Comparison of ENCODE assay signal across 44 mouse cellular contexts in the genomic region with DNA sequence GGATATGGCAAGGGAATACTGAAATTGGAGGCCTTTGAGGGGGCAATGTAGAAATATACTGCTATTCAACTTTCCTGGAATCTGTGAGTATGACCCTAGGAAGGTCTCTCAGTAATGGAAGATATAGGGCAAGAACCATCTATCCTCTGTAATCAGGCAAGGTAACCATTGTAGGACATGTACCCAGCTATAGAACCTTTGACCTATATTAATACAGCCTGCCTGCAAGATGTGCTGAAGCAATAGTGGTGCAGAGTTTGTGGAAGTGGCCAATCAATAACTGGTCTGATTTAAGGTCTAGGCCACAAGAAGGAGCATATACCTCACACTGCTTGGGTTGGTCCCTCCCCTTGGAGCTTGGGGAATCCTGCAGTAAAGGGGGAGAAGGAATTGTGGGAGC. TPM values are rescaled to one million over a fixed set of nuclear protein-coding genes. Genes with fewer than 3 reads are reported as not detected.
"Had no signal": no experiment of that assay in that cellular context is flagged by ENCODE, and none has a peak within 500 bp of the region (broad histone marks: within the 10 kb centered on the region; RNA-seq: fewer than 3 reads in every experiment).

No protein-coding gene starts in this region.

- H3K9me3 ChIP-seq: heart, embryonic 10.5 days; heart, embryonic 12.5 days; heart, embryonic 13.5 days; heart, embryonic 15.5 days; hindbrain, embryonic 10.5 days; hindbrain, embryonic 12.5 days; hindbrain, embryonic 13.5 days; hindbrain, embryonic 15.5 days; intestine, embryonic 15.5 days; kidney, embryonic 15.5 days had no signal

- H3K27ac ChIP-seq: heart, adult 2 months; heart, embryonic 10.5 days; heart, embryonic 13.5 days; heart, embryonic 15.5 days; hindbrain, embryonic 10.5 days; hindbrain, embryonic 12.5 days; hindbrain, embryonic 13.5 days; hindbrain, embryonic 14.5 days; hindbrain, embryonic 15.5 days; hindbrain, postnatal 0 days; intestine, embryonic 15.5 days; kidney, embryonic 15.5 days; kidney, postnatal 0 days; layer of hippocampus, adult 2 months had no signal

- H3K4me1 ChIP-seq: heart, embryonic 10.5 days; heart, embryonic 12.5 days; heart, embryonic 13.5 days; heart, embryonic 15.5 days; hindbrain, embryonic 10.5 days; hindbrain, embryonic 12.5 days; hindbrain, embryonic 13.5 days; hindbrain, embryonic 15.5 days; intestine, embryonic 15.5 days had no signal

- H3K9ac ChIP-seq: heart, embryonic 12.5 days; heart, embryonic 13.5 days; heart, embryonic 15.5 days; hindbrain, embryonic 12.5 days; hindbrain, embryonic 13.5 days; hindbrain, embryonic 14.5 days; hindbrain, embryonic 15.5 days; intestine, embryonic 15.5 days; kidney, embryonic 15.5 days had no signal

- ATAC-seq: hindbrain, embryonic 16.5 days; hindbrain, postnatal 0 days; inflammation-experienced regulatory T-cells, adult 6 months; intestine, embryonic 15.5 days; intestine, embryonic 16.5 days; intestine, postnatal 0 days had no signal

- H3K36me3 ChIP-seq: heart, embryonic 15.5 days; hindbrain, embryonic 12.5 days had no signal

- DNase-seq: heart, adult 2 months; heart, postnatal 10 days; heart, postnatal 14 days; heart, postnatal 36 days; heart, postnatal 4 days; kidney, adult 11 months; kidney, adult 18-20 months; kidney, adult 2 months; kidney, adult 8-10 months; kidney, adult 9 months; kidney, postnatal 10 days; kidney, postnatal 14 days; kidney, postnatal 25 days; kidney, postnatal 36 days; kidney, postnatal 4 days; layer of hippocampus, adult 9-11 months had no signal

- H3K27me3 ChIP-seq: heart, embryonic 12.5 days; heart, embryonic 13.5 days; heart, embryonic 15.5 days; hindbrain, embryonic 12.5 days; hindbrain, embryonic 13.5 days; hindbrain, embryonic 15.5 days; intestine, embryonic 15.5 days; kidney, embryonic 15.5 days had no signal

- H3K4me2 ChIP-seq: heart, embryonic 11.5 days; heart, embryonic 12.5 days; heart, embryonic 13.5 days; heart, embryonic 15.5 days; hindbrain, embryonic 12.5 days; hindbrain, embryonic 13.5 days; hindbrain, embryonic 14.5 days; hindbrain, embryonic 15.5 days; intestine, embryonic 15.5 days; kidney, embryonic 15.5 days had no signal

- H3K4me3 ChIP-seq: heart, adult 2 months; heart, embryonic 10.5 days; heart, embryonic 12.5 days; heart, embryonic 13.5 days; heart, embryonic 15.5 days; hindbrain, embryonic 10.5 days; hindbrain, embryonic 12.5 days; hindbrain, embryonic 13.5 days; hindbrain, embryonic 15.5 days; intestine, embryonic 15.5 days; kidney, embryonic 15.5 days; layer of hippocampus, adult 2 months had no signal

RNA-seq across cellular contexts. Expression of gene Pp2d1, which starts 18.7 kb away (rescaled TPM):
- total RNA-seq: heart, adult 2 months; heart, adult 8-10 months; heart, postnatal 10 days; heart, postnatal 14 days; heart, postnatal 25 days; heart, postnatal 36 days; heart, postnatal 4 days; hematopoietic stem cell, adult 5-6 weeks; hindbrain, postnatal 0 days; layer of hippocampus, adult 18-20 months; layer of hippocampus, adult 2 months; layer of hippocampus, adult 8-10 months; layer of hippocampus, postnatal 10 days; layer of hippocampus, postnatal 14 days; layer of hippocampus, postnatal 25 days had no signal
- polyA plus RNA-seq: heart, adult 2 months; kidney, adult 2 months; large intestine, adult 2 months had no signal

RNA-seq across cellular contexts. Expression of gene Efhb, which starts 57.4 kb away (rescaled TPM):
- total RNA-seq: hematopoietic stem cell, adult 5-6 weeks had no signal
